Mouse (Mus musculus) MEL (cell line): Measurements from ENCODE around the gene Dlx6. TPM values are rescaled to one million over a fixed set of nuclear protein-coding genes. Genes with fewer than 3 reads are reported as not detected.

Experiments
- DNase-seq: peaks from one replicate; pipeline ENCODE4 v3.0.0; 2011; ENCODE audit warnings: low read depth, low spot score
- H3K27ac ChIP-seq: 2 replicates; pipeline ENCODE4 v1.5.1; 2012; ENCODE audit warnings: low read depth, mild to moderate bottlenecking, control low read depth, low read length, moderate library complexity; ENCODE audit not compliant: control insufficient read depth
- H3K27me3 ChIP-seq, 2 experiments: fragments of 150-350 bp in 1 of 2; sonication (generic) in 1 of 2; 2 replicates each; pipeline ENCODE4 v1.6.1; 2012; ENCODE audit warnings: low read length in 2 of 2, mild to moderate bottlenecking in 2 of 2, improper control_type of control experiment in 1 of 2, moderate library complexity in 1 of 2; ENCODE audit not compliant: insufficient read depth in 2 of 2, control insufficient read depth in 1 of 2
- H3K36me3 ChIP-seq, 2 experiments: 2 replicates each; pipeline ENCODE4 v1.6.1; 2012 to 2014; ENCODE audit warnings: low read length in 2 of 2, improper control_type of control experiment in 1 of 2, inconsistent platforms in 1 of 2, mild to moderate bottlenecking in 1 of 2; ENCODE audit not compliant: insufficient read depth in 2 of 2, control insufficient read depth in 1 of 2
- H3K4me1 ChIP-seq, 2 experiments: fragments of 150-350 bp in 1 of 2; sonication (generic) in 1 of 2; 2 replicates each; pipeline ENCODE4 v1.6.1; 2012; ENCODE audit warnings: low read length in 2 of 2, improper control_type of control experiment in 1 of 2, mild to moderate bottlenecking in 1 of 2; ENCODE audit not compliant: insufficient read depth in 2 of 2, control insufficient read depth in 1 of 2
- H3K4me3 ChIP-seq, 2 experiments: fragments of 150-350 bp in 1 of 2; sonication (generic) in 1 of 2; 2 replicates each; pipeline ENCODE4 v1.5.1; 2012; ENCODE audit warnings: low read depth in 2 of 2, low read length in 2 of 2, mild to moderate bottlenecking in 2 of 2, moderate library complexity in 2 of 2, control low read depth in 1 of 2, improper control_type of control experiment in 1 of 2; ENCODE audit not compliant: control insufficient read depth in 1 of 2, insufficient read depth in 1 of 2
- H3K79me2 ChIP-seq: 2 replicates; pipeline ENCODE4 v1.6.1; 2012; ENCODE audit warnings: mild to moderate bottlenecking, low read length, moderate library complexity; ENCODE audit not compliant: control insufficient read depth, poor library complexity, insufficient read depth
- H3K9ac ChIP-seq: 2 replicates; pipeline ENCODE4 v1.6.1; 2012; ENCODE audit warnings: low read depth, mild to moderate bottlenecking, control low read depth, low read length, moderate library complexity; ENCODE audit not compliant: control insufficient read depth, poor library complexity, severe bottlenecking
- H3K9me3 ChIP-seq: fragments of 150-350 bp; sonication (generic); replicated peaks from 2 replicates; pipeline ENCODE4 v1.6.1; 2012; ENCODE audit warnings: mild to moderate bottlenecking, low read length, improper control_type of control experiment, moderate library complexity; ENCODE audit not compliant: insufficient read depth
- BHLHE40 ChIP-seq: IDR thresholded peaks from 2 replicates; pipeline ENCODE4 v1.6.1; 2012; ENCODE audit warnings: low read depth, mild to moderate bottlenecking, inconsistent platforms, low read length, improper control_type of control experiment, borderline replicate concordance
- CHD1 ChIP-seq: IDR thresholded peaks from 2 replicates; pipeline ENCODE4 v1.6.1; 2012; ENCODE audit warnings: low read depth, mild to moderate bottlenecking, inconsistent platforms, low read length, improper control_type of control experiment
- CTCF ChIP-seq, 3 experiments: IDR thresholded peaks in 2 of 3; conservative IDR thresholded peaks in 1 of 3; 2 replicates each; pipeline ENCODE4 v1.5.1; 2011 to 2012; ENCODE audit warnings: low read length in 3 of 3, low read depth in 2 of 3, mild to moderate bottlenecking in 2 of 3, improper control_type of control experiment in 1 of 3, inconsistent platforms in 1 of 3, mixed read lengths in 1 of 3, moderate library complexity in 1 of 3; ENCODE audit not compliant: control insufficient read depth in 1 of 3, insufficient read depth in 1 of 3, poor library complexity in 1 of 3, severe bottlenecking in 1 of 3
- E2F4 ChIP-seq: IDR thresholded peaks from 2 replicates; pipeline ENCODE4 v1.6.1; 2011; ENCODE audit warnings: low read depth, low read length, improper control_type of control experiment, borderline replicate concordance
- EP300 ChIP-seq, 2 experiments: IDR thresholded peaks; 2 replicates each; pipeline ENCODE4 v1.6.1; 2011; ENCODE audit warnings: improper control_type of control experiment in 2 of 2, low read length in 2 of 2, low read depth in 1 of 2, mild to moderate bottlenecking in 1 of 2
- ETS1 ChIP-seq: IDR thresholded peaks from 2 replicates; pipeline ENCODE4 v1.6.1; 2012; ENCODE audit warnings: low read depth, mild to moderate bottlenecking, inconsistent platforms, low read length, improper control_type of control experiment, moderate library complexity
- HCFC1 ChIP-seq: IDR thresholded peaks from 2 replicates; pipeline ENCODE4 v1.6.1; 2012; ENCODE audit warnings: low read depth, mild to moderate bottlenecking, inconsistent platforms, low read length, improper control_type of control experiment, moderate library complexity
- JUND ChIP-seq: IDR thresholded peaks from 2 replicates; pipeline ENCODE4 v1.6.1; 2011; ENCODE audit warnings: low read depth, mild to moderate bottlenecking, improper control_type of control experiment, low read length
- MAFK ChIP-seq: IDR thresholded peaks from 2 replicates; pipeline ENCODE4 v1.6.1; 2011; ENCODE audit warnings: low read depth, mild to moderate bottlenecking, low read length, improper control_type of control experiment, borderline replicate concordance
- MAZ ChIP-seq: IDR thresholded peaks from 2 replicates; pipeline ENCODE4 v1.6.1; 2012; ENCODE audit warnings: low read depth, mild to moderate bottlenecking, inconsistent platforms, low read length, improper control_type of control experiment
- MEF2A ChIP-seq: IDR thresholded peaks from 2 replicates; pipeline ENCODE4 v1.6.1; 2014; ENCODE audit warnings: low read depth, mild to moderate bottlenecking, inconsistent platforms, low read length, improper control_type of control experiment; ENCODE audit not compliant: poor library complexity, insufficient replicate concordance, severe bottlenecking; ENCODE audit errors: extremely low read depth
- MXI1 ChIP-seq: IDR thresholded peaks from 2 replicates; pipeline ENCODE4 v1.6.1; 2011; ENCODE audit warnings: mild to moderate bottlenecking, low read depth, low read length, improper control_type of control experiment
- NRF1 ChIP-seq: IDR thresholded peaks from 2 replicates; pipeline ENCODE4 v1.6.1; 2014; ENCODE audit warnings: low read depth, mild to moderate bottlenecking, inconsistent platforms, low read length, improper control_type of control experiment, moderate library complexity; ENCODE audit not compliant: poor library complexity, insufficient read depth, severe bottlenecking
- POLR2AphosphoS2 ChIP-seq: IDR thresholded peaks from 2 replicates; pipeline ENCODE4 v1.6.1; 2011; ENCODE audit warnings: low read length, improper control_type of control experiment
- RAD21 ChIP-seq: IDR thresholded peaks from 2 replicates; pipeline ENCODE4 v1.6.1; 2011; ENCODE audit warnings: mild to moderate bottlenecking, low read depth, low read length, improper control_type of control experiment
- RCOR1 ChIP-seq: IDR thresholded peaks from 2 replicates; pipeline ENCODE4 v1.6.1; 2012; ENCODE audit warnings: low read depth, mild to moderate bottlenecking, inconsistent platforms, low read length, improper control_type of control experiment
- TAL1 ChIP-seq: IDR thresholded peaks from 2 replicates; pipeline ENCODE4 v1.6.1; 2012; ENCODE audit warnings: mild to moderate bottlenecking, inconsistent platforms, low read length, moderate library complexity, mixed read lengths
- TCF12 ChIP-seq: IDR thresholded peaks from 2 replicates; pipeline ENCODE4 v1.6.1; 2014; ENCODE audit warnings: low read depth, mild to moderate bottlenecking, inconsistent platforms, low read length, improper control_type of control experiment, moderate library complexity
- USF1 ChIP-seq: IDR thresholded peaks from 2 replicates; pipeline ENCODE4 v1.6.1; 2014; ENCODE audit warnings: low read depth, mild to moderate bottlenecking, inconsistent platforms, low read length, improper control_type of control experiment, moderate library complexity
- USF2 ChIP-seq, 2 experiments: IDR thresholded peaks; 2 replicates each; pipeline ENCODE4 v1.6.1; 2011 to 2012; ENCODE audit warnings: improper control_type of control experiment in 2 of 2, low read length in 2 of 2, borderline replicate concordance in 1 of 2, inconsistent platforms in 1 of 2, low read depth in 1 of 2, mild to moderate bottlenecking in 1 of 2; ENCODE audit not compliant: insufficient read depth in 1 of 2
- polyA plus RNA-seq, 2 experiments: library from polyadenylated mRNA; stranded (reverse) in 1 of 2; unstranded in 1 of 2; fragments of >175 nt in 1 of 2; fragments of >200 nt in 1 of 2; gene quantifications; 2 replicates each; pipeline versions ENCODE4 v1.2.1 to v1.2.4; 2012; ENCODE audit warnings: low replicate concordance in 2 of 2, low read depth in 1 of 2; ENCODE audit not compliant: insufficient read length in 2 of 2, insufficient read depth in 1 of 2, missing spikeins in 1 of 2
- total RNA-seq: library from RNA; depleted of rRNA; stranded (reverse); fragments of 300-350 nt; gene quantifications from 2 replicates; pipeline ENCODE4 v1.2.3, GENCODE M21; 2012

Gene Dlx6
- total and polyA plus RNA-seq, 3 experiments: not detected

GRCm38 (mm10) chr6:6851166-6851565 is 12.0 kb upstream of the Dlx6 start:
- no peaks in the 10 kb centered on the region for H3K36me3 ChIP-seq
- no peak overlapping the region for H3K4me3 ChIP-seq
- H3K4me1 ChIP-seq: no peaks in the 10 kb centered on the region
- H3K79me2 ChIP-seq: no peaks in the 10 kb centered on the region
- no peaks in the 10 kb centered on the region for H3K27me3 ChIP-seq
- no peaks in the 10 kb centered on the region for H3K9me3 ChIP-seq
- TF ChIP-seq USF1: no peak
- no peak for TF ChIP-seq EP300 (IDR thresholded peaks at IDR 0.05; ENCODE audit: low read depth in 1 of 2, low read length in 2 of 2)
- no peak for TF ChIP-seq NRF1
- TF ChIP-seq JUND: no peak
- TF ChIP-seq CHD1: no peak
- TF ChIP-seq ETS1: no peak
- no peak for TF ChIP-seq RAD21
- no peak for TF ChIP-seq MAFK
- TF ChIP-seq CTCF (IDR thresholded peaks at IDR 0.05 in 2 of 3, conservative IDR thresholded peaks at IDR 0.05 in 1 of 3; ENCODE audit: control insufficient read depth in 1 of 3, insufficient read depth in 1 of 3, low read depth in 2 of 3, low read length in 3 of 3, poor library complexity in 1 of 3, severe bottlenecking in 1 of 3): no peak
- TF ChIP-seq POLR2AphosphoS2: no peak
- no peak for TF ChIP-seq USF2 (IDR thresholded peaks at IDR 0.05; ENCODE audit: borderline replicate concordance in 1 of 2, insufficient read depth in 1 of 2, low read depth in 1 of 2, low read length in 2 of 2)
- no peak for TF ChIP-seq RCOR1
- TF ChIP-seq HCFC1: no peak
- no peak for TF ChIP-seq TCF12
- no peak for TF ChIP-seq MXI1
- TF ChIP-seq BHLHE40: no peak
- no peak for TF ChIP-seq MEF2A
- no peak for TF ChIP-seq E2F4
- TF ChIP-seq MAZ: no peak
- TF ChIP-seq, all 39 proteins: peak for 0
- Histone ChIP-seq H3K27ac (no peak overlapping the region), H3K9ac (no peak overlapping the region)
- no peak for DNase-seq

- Histone ChIP-seq H3K9me3 (no peaks in the 10 kb centered on the region), H3K36me3 (no peaks in the 10 kb centered on the region), H3K4me3 (no peak overlapping the region), H3K79me2 (no peaks in the 10 kb centered on the region), H3K27ac (no peak overlapping the region), H3K4me1 (no peaks in the 10 kb centered on the region), H3K27me3 (no peaks in the 10 kb centered on the region), H3K9ac (no peak overlapping the region)
- TF ChIP-seq TAL1 (no peak), USF1 (no peak), NRF1 (no peak), ETS1 (no peak)
- DNase-seq: no peak
Measured at GRCm38 (mm10) chr6:6852944-6853343, 10.2 kb upstream of the Dlx6 start.
